Mouse (Mus musculus): ENCODE measurements around the gene March10. TPM values are rescaled to one million over a fixed set of nuclear protein-coding genes. Genes with fewer than 3 reads are reported as not detected.

March10 gene
- polyA plus RNA-seq, 1 experiment from 2014 or later: not detected

- Histone ChIP-seq H3K27me3 (ENCODE audit: low read depth, poor library complexity, severe bottlenecking) (no peaks in the 10 kb centered on the region), H3K36me3 (no peaks in the 10 kb centered on the region), H3K4me1 (no peaks in the 10 kb centered on the region), H3K9me3 (replicated peaks) (no peaks in the 10 kb centered on the region), H3K4me3 (no peak overlapping the region), H3K27ac (no peak overlapping the region)
- DNase-seq (ENCODE audit: low spot score): no peak
- 63% methylated on average over 7 of the region's 7 CpGs for WGBS
Measured at GRCm38 (mm10) chr11:105438907-105439306, 17.6 kb downstream of the March10 start.

- no peak for DNase-seq (ENCODE audit: low spot score)
- no peaks in the 10 kb centered on the region for H3K9me3 ChIP-seq (replicated peaks)
- peaks cover 7% of the 10 kb centered on the region; the same call in 1 of the 2 replicates for H3K4me1 ChIP-seq
- 81% methylated on average over 5 of the region's 5 CpGs for WGBS
- no peaks in the 10 kb centered on the region for H3K27me3 ChIP-seq (ENCODE audit: low read depth, poor library complexity, severe bottlenecking)
- H3K27ac ChIP-seq: no peak overlapping the region
- no peak overlapping the region for H3K4me3 ChIP-seq
- no peaks in the 10 kb centered on the region for H3K36me3 ChIP-seq
Measured at GRCm38 (mm10) chr11:105426441-105426840, 30.1 kb downstream of the March10 start.

GRCm38 (mm10) chr11:105424643-105425042, 31.9 kb downstream of the March10 start:
- WGBS: 89% methylated on average over 4 of the region's 4 CpGs
- Histone ChIP-seq H3K4me3 (no peak overlapping the region), H3K27ac (no peak overlapping the region), H3K9me3 (replicated peaks) (no peaks in the 10 kb centered on the region), H3K4me1 (peaks cover 10% of the 10 kb centered on the region), H3K27me3 (ENCODE audit: low read depth, poor library complexity, severe bottlenecking) (no peaks in the 10 kb centered on the region), H3K36me3 (no peaks in the 10 kb centered on the region)
- DNase-seq (ENCODE audit: low spot score): no peak

DNA sequence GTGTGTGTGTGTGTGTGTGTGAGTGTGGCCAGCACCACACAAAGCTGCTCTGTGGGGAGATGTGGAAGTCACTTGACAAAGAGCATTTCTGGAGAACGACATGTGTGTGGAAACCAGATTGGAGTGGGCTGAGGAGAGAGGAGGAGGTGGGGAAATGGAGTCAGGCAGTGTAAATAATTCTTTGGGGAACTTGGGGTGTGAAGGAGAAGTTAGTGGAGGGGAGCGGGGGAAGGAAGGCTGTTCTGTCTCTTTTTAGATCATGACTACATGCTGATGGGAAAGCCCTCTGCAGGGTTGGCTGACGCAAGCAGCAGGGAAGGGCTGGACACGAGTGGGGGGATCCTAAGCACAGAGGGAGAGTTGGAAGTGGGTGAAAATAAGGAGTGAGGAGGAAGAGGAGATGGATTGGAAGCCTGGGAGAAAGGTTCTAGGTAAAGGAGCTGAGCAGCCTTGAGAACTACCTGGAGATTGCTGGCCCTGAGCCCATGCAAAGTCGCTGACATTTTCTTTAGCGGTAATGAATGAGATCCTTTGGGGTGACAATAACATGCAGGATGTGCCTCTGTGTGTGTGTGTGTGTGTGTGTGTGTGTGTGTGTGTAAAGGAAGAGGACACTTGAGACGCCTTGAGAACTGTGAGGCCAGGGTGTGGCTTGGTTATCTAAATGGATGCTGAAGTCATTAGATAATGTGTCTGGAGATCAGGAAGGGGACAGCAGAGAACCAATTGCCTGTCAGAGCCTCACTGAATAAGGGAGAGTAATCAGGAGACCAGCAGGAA, 35.7 kb downstream of the March10 start:
- no peak overlapping the region for H3K27ac ChIP-seq
- 84% methylated on average over 7 of the region's 7 CpGs for WGBS

DNA sequence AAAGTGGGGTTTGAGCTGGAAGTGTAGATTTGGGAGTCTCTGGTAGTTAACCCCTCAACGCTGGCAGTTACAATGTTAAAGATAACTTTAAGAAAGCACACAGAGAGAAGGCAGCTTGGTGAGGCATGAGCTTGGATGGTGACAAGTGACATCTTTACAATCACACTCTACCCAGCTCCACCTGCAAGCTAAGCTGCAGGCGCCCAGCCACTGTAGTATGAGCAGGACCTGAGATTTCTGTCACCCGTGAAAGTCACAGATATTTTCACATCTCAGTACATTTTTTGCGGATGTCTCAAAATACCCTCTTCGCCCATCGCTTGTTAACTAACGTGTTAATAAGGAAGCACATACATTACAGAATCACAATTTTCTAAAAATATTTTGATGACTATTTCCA, 36.6 kb downstream of the March10 start:
- peaks cover 10% of the 10 kb centered on the region for H3K4me1 ChIP-seq
- no peak overlapping the region for H3K27ac ChIP-seq
- H3K36me3 ChIP-seq: no peaks in the 10 kb centered on the region
- no peak overlapping the region for H3K4me3 ChIP-seq
- no peaks in the 10 kb centered on the region for H3K27me3 ChIP-seq (ENCODE audit: low read depth, poor library complexity, severe bottlenecking)
- no peak for DNase-seq (ENCODE audit: low spot score)
- no peaks in the 10 kb centered on the region for H3K9me3 ChIP-seq (replicated peaks)
- WGBS: 89% methylated on average over 7 of the region's 7 CpGs

More for the DNA sequence above, 35.7 kb downstream of the March10 start:
- H3K27me3 ChIP-seq (ENCODE audit: low read depth, poor library complexity, severe bottlenecking): no peaks in the 10 kb centered on the region
- no peak for DNase-seq (ENCODE audit: low spot score)
- no peaks in the 10 kb centered on the region for H3K9me3 ChIP-seq (replicated peaks)
- no peaks in the 10 kb centered on the region for H3K36me3 ChIP-seq
- no peak overlapping the region for H3K4me3 ChIP-seq
- H3K4me1 ChIP-seq: peaks cover 10% of the 10 kb centered on the region

GRCm38 (mm10) chr11:105414009-105414408, 42.5 kb downstream of the March10 start:
- Histone ChIP-seq H3K9me3 (replicated peaks) (no peaks in the 10 kb centered on the region), H3K4me1 (peaks cover 5% of the 10 kb centered on the region), H3K27ac (no peak overlapping the region), H3K36me3 (no peaks in the 10 kb centered on the region), H3K27me3 (ENCODE audit: low read depth, poor library complexity, severe bottlenecking) (no peaks in the 10 kb centered on the region), H3K4me3 (no peak overlapping the region)
- WGBS: 90% methylated on average over 1 of the region's 1 CpGs
- DNase-seq (ENCODE audit: low spot score): no peak

DNA sequence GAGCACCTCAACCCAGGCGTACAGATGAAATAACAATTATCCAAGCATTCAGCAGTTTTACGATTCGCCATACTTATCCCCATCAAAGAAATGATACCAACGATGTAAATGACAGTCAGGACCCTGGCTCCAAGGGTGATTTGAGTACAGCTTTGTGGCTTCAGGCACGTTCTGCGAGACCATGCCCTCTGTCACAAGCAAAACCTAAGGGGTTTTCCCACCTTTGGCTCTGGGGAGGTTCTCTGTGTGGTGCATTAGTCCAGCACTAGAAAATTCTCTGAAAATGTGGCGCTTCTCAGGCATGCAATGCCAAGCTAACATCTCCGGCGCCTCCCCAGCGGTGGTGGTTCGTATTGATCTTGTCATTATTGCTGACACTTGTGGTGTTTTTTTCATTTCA, 47.1 kb downstream of the March10 start:
- Histone ChIP-seq H3K4me1 (peaks cover 12% of the 10 kb centered on the region), H3K27me3 (ENCODE audit: low read depth, poor library complexity, severe bottlenecking) (no peaks in the 10 kb centered on the region), H3K36me3 (no peaks in the 10 kb centered on the region), H3K9me3 (replicated peaks) (no peaks in the 10 kb centered on the region), H3K4me3 (no peak overlapping the region), H3K27ac (no peak overlapping the region)
- 88% methylated on average over 11 of the region's 11 CpGs for WGBS
- DNase-seq (ENCODE audit: low spot score): no peak

DNA sequence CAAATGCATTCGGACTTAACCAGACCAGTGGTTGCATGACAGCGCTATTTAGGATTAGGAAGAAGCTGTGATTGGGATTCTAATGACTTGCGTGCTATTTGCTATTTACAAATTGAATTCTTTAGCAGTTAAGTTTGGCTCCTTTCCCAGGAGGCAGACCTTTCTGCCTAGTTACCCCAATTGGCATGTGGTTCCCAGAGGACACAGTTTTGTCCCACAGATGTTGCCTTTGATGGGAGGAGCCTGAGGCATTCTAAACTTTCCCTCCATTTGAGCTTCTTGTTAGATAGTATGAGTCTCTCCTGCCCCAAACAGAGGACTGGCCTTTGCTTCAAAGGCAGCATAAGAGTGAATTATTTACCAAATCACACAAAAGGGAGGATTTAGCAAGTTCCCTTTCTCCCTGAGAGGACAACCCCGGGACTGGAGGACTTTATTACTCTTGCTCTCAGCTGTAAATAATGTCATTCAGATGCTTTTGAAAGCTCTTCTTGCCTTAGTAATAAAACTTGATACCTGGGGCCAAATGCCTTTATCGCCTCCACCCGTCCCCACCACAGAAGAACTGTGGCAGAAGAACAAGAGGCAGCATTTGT, 48.6 kb downstream of the March10 start:
- Histone ChIP-seq H3K4me3 (no peak overlapping the region), H3K36me3 (no peaks in the 10 kb centered on the region), H3K9me3 (replicated peaks) (no peaks in the 10 kb centered on the region), H3K27ac (no peak overlapping the region), H3K27me3 (ENCODE audit: low read depth, poor library complexity, severe bottlenecking) (no peaks in the 10 kb centered on the region), H3K4me1 (peaks cover 12% of the 10 kb centered on the region)
- DNase-seq (ENCODE audit: low spot score): no peak
- WGBS: 50% methylated on average over 6 of the region's 6 CpGs

DNA sequence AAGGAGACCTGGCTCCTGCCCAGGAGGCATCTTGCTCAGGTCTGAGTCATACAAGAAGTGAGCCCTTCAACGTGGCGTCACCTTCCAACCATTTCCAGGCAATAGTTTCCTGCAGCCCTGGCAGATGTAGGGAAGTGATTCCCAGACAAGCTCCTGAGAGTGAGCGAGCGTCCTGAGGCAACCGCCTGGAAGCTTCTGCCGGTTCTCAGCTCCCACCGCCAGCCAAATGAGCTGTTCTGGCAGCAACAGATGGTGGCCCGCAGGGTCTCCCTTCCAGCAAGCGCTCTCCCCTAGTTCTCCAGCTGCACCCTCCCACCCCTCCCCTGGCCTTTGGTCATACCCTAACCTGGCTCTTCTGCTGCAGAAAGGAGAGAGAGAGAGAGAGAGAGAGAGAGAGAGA, 54.2 kb downstream of the March10 start:
- 31% methylated on average over 9 of the region's 9 CpGs for WGBS
- H3K36me3 ChIP-seq: no peaks in the 10 kb centered on the region
- peaks cover 10% of the 10 kb centered on the region; the same call in 1 of the 2 replicates for H3K4me1 ChIP-seq
- no peaks in the 10 kb centered on the region for H3K9me3 ChIP-seq (replicated peaks)
- H3K27me3 ChIP-seq (ENCODE audit: low read depth, poor library complexity, severe bottlenecking): no peaks in the 10 kb centered on the region
- 0 out of 2 replicates have a peak overlapping the region, but pooled peaks have one; percentile 7 for H3K27ac ChIP-seq
- no peak for DNase-seq (ENCODE audit: low spot score)
- no peak overlapping the region for H3K4me3 ChIP-seq

GRCm38 (mm10) chr11:105390290-105390689, 66.2 kb downstream of the March10 start:
- no peaks in the 10 kb centered on the region for H3K27me3 ChIP-seq (ENCODE audit: low read depth, poor library complexity, severe bottlenecking)
- H3K27ac ChIP-seq: no peak overlapping the region
- no peaks in the 10 kb centered on the region for H3K9me3 ChIP-seq (replicated peaks)
- H3K4me1 ChIP-seq: peaks cover 16% of the 10 kb centered on the region
- 92% methylated on average over 7 of the region's 7 CpGs for WGBS
- no peak overlapping the region for H3K4me3 ChIP-seq
- H3K36me3 ChIP-seq: no peaks in the 10 kb centered on the region
- no peak for DNase-seq (ENCODE audit: low spot score)

GRCm38 (mm10) chr11:105388636-105389035, 67.9 kb downstream of the March10 start:
- no peak for DNase-seq (ENCODE audit: low spot score)
- Histone ChIP-seq H3K27me3 (ENCODE audit: low read depth, poor library complexity, severe bottlenecking) (no peaks in the 10 kb centered on the region), H3K27ac (no peak overlapping the region), H3K36me3 (no peaks in the 10 kb centered on the region), H3K4me3 (no peak overlapping the region), H3K4me1 (peaks cover 16% of the 10 kb centered on the region), H3K9me3 (replicated peaks) (no peaks in the 10 kb centered on the region)
- 31% methylated on average over 2 of the region's 2 CpGs for WGBS

- no peak for DNase-seq (ENCODE audit: low spot score)
- Histone ChIP-seq H3K36me3 (no peaks in the 10 kb centered on the region), H3K27me3 (ENCODE audit: low read depth, poor library complexity, severe bottlenecking) (no peaks in the 10 kb centered on the region), H3K27ac (no peak overlapping the region), H3K9me3 (replicated peaks) (no peaks in the 10 kb centered on the region), H3K4me3 (no peak overlapping the region), H3K4me1 (peaks cover 16% of the 10 kb centered on the region)
- 90% methylated on average over 9 of the region's 9 CpGs for WGBS
Measured at GRCm38 (mm10) chr11:105385266-105385665, 71.3 kb downstream of the March10 start.

DNA sequence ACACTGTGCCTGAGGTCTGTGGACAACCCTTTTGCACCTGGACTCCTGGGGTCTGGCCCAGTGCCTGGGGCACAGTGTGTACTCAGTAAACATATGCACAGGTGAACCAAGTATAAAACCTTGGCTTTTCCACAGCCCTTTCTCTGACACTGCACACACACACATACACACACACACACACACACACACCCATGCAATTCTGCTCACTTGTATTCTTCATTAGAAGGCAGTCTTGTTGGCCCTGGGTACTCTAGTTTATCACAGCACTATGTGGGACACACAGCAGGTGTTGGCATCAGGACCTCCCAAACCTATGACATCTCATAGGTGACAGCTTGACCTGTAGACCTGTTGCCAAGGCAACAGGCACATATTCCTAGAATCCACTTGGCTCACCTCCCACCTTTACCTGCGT, 80.7 kb downstream of the March10 start:
- Histone ChIP-seq H3K36me3 (no peaks in the 10 kb centered on the region), H3K27ac (no peak overlapping the region), H3K9me3 (replicated peaks) (no peaks in the 10 kb centered on the region), H3K4me1 (peaks cover 12% of the 10 kb centered on the region; the same call in 1 of the 2 replicates), H3K4me3 (no peak overlapping the region), H3K27me3 (ENCODE audit: low read depth, poor library complexity, severe bottlenecking) (no peaks in the 10 kb centered on the region)
- DNase-seq (ENCODE audit: low spot score): no peak
- whole genome bisulfite sequencing: 85% methylated on average over 1 of the region's 1 CpGs
